In genomic region chr12:36380806-36381205, GRCm38 (mm10) we compare ENCODE assay signal across 8 mouse cellular contexts. TPM values are rescaled to one million over a fixed set of nuclear protein-coding genes. Genes with fewer than 3 reads are reported as not detected.
DNase-seq lines count a peak whose midpoint lies in the region; ATAC-seq and TF ChIP-seq lines count a peak whose summit lies in the region.

No protein-coding gene starts in this region.

- H3K79me2 ChIP-seq in MEL (ENCODE audit: control insufficient read depth, insufficient read depth, low read length, poor library complexity) = peaks cover 5% of the 10 kb centered on the region; the same call in 1 of the 2 replicates

- WGBS in forebrain, embryonic 14.5 days = 62% methylated on average over 5 of the region's 5 CpGs
- WGBS in forebrain, embryonic 16.5 days = 63% methylated on average over 5 of the region's 5 CpGs
- WGBS in liver, embryonic 13.5 days (ENCODE audit: insufficient replicate concordance) = 65% methylated on average over 5 of the region's 5 CpGs

- no peaks in the 10 kb centered on the region for H3K36me3 ChIP-seq in forebrain, embryonic 14.5 days (ENCODE audit: control insufficient read depth, insufficient read depth, low read length)
- H3K36me3 ChIP-seq in forebrain, embryonic 16.5 days (ENCODE audit: control insufficient read depth, insufficient read depth) = no peaks in the 10 kb centered on the region
- peaks cover 0 to 4% of the 10 kb centered on the region in 2 experiments; a peak in 2 of 4 replicates for H3K36me3 ChIP-seq in MEL (ENCODE audit: control insufficient read depth in 1 of 2, insufficient read depth in 2 of 2, low read length in 2 of 2)
- no peaks in the 10 kb centered on the region for H3K36me3 ChIP-seq in liver, embryonic 13.5 days

- ATAC-seq in forebrain, embryonic 14.5 days = no peak
- ATAC-seq in forebrain, embryonic 16.5 days = no peak
- peak; percentile 18; the same call in 1 of the 2 replicates for ATAC-seq in granulocyte monocyte progenitor cell, adult 5-6 weeks (replicated peaks; ENCODE audit: poor library complexity, severe bottlenecking)
- no peak for ATAC-seq in liver, embryonic 13.5 days (ENCODE audit: low read depth)

- H3K4me2 ChIP-seq in forebrain, embryonic 14.5 days (ENCODE audit: low read length) = peak overlapping the region; percentile 75
- no peak overlapping the region for H3K4me2 ChIP-seq in forebrain, embryonic 16.5 days (ENCODE audit: low read length)
- peak overlapping the region; percentile 86 for H3K4me2 ChIP-seq in liver, embryonic 13.5 days

- peaks cover 8% of the 10 kb centered on the region for H3K4me1 ChIP-seq in forebrain, embryonic 14.5 days (ENCODE audit: control insufficient read depth, insufficient read depth, low read length)
- peaks cover 12% of the 10 kb centered on the region for H3K4me1 ChIP-seq in forebrain, embryonic 16.5 days (replicated peaks; ENCODE audit: control insufficient read depth, insufficient read depth, low read length)
- peaks cover 3 to 4% of the 10 kb centered on the region in 2 experiments for H3K4me1 ChIP-seq in MEL (ENCODE audit: control insufficient read depth in 1 of 2, insufficient read depth in 2 of 2, low read length in 2 of 2)
- H3K4me1 ChIP-seq in liver, embryonic 13.5 days (replicated peaks) = peaks cover 15% of the 10 kb centered on the region

- TF ChIP-seq EP300 in MEL (IDR thresholded peaks at IDR 0.05; ENCODE audit: low read depth in 1 of 2, low read length in 2 of 2) = no peak

- no peak for TF ChIP-seq CTCF in MEL (IDR thresholded peaks at IDR 0.05 in 2 of 3, conservative IDR thresholded peaks at IDR 0.05 in 1 of 3; ENCODE audit: control insufficient read depth in 1 of 3, insufficient read depth in 1 of 3, low read depth in 2 of 3, low read length in 3 of 3, poor library complexity in 1 of 3, severe bottlenecking in 1 of 3)

- no peak for TF ChIP-seq POLR2A in MEL (IDR thresholded peaks at IDR 0.05; ENCODE audit: control insufficient read depth in 1 of 2, insufficient read depth in 1 of 2, low read depth in 1 of 2, low read length in 2 of 2, poor library complexity in 1 of 2)

- H3K4me3 ChIP-seq in forebrain, embryonic 14.5 days (ENCODE audit: low read depth, low read length) = no peak overlapping the region
- H3K4me3 ChIP-seq in forebrain, embryonic 16.5 days (replicated peaks; ENCODE audit: low read length) = no peak overlapping the region
- peak overlapping the region; percentile 93 to 96; a peak in 3 of 4 replicates for H3K4me3 ChIP-seq in MEL (ENCODE audit: control insufficient read depth in 1 of 2, insufficient read depth in 1 of 2, low read depth in 2 of 2, low read length in 2 of 2)
- no peak overlapping the region for H3K4me3 ChIP-seq in liver, embryonic 13.5 days (replicated peaks)

- H3K27ac ChIP-seq in forebrain, embryonic 14.5 days (ENCODE audit: low read depth, low read length) = no peak overlapping the region
- H3K27ac ChIP-seq in forebrain, embryonic 16.5 days (ENCODE audit: low read length) = no peak overlapping the region
- no peak overlapping the region for H3K27ac ChIP-seq in MEL (ENCODE audit: control insufficient read depth, low read depth, low read length)
- no peak overlapping the region for H3K27ac ChIP-seq in liver, embryonic 13.5 days

- no peaks in the 10 kb centered on the region for H3K9me3 ChIP-seq in forebrain, embryonic 14.5 days (replicated peaks; ENCODE audit: control insufficient read depth, low read length)
- no peaks in the 10 kb centered on the region for H3K9me3 ChIP-seq in forebrain, embryonic 16.5 days (ENCODE audit: control insufficient read depth, low read length)
- no peaks in the 10 kb centered on the region for H3K9me3 ChIP-seq in MEL (replicated peaks; ENCODE audit: insufficient read depth, low read length)
- no peaks in the 10 kb centered on the region for H3K9me3 ChIP-seq in liver, embryonic 13.5 days (replicated peaks)

- H3K27me3 ChIP-seq in forebrain, embryonic 14.5 days (replicated peaks; ENCODE audit: control insufficient read depth, insufficient read depth, low read length) = no peaks in the 10 kb centered on the region
- H3K27me3 ChIP-seq in forebrain, embryonic 16.5 days (replicated peaks; ENCODE audit: control insufficient read depth, insufficient read depth, low read length) = no peaks in the 10 kb centered on the region
- no peaks in the 10 kb centered on the region for H3K27me3 ChIP-seq in MEL (ENCODE audit: control insufficient read depth in 1 of 2, insufficient read depth in 2 of 2, low read length in 2 of 2)
- H3K27me3 ChIP-seq in liver, embryonic 13.5 days = no peaks in the 10 kb centered on the region

- DNase-seq in forebrain, embryonic 14.5 days (ENCODE audit: low spot score) = peak; percentile 3
- DNase-seq in MEL (ENCODE audit: low read depth, low spot score) = no peak
- no peak for DNase-seq in liver, embryonic 13.5 days
- DNase-seq in right cerebral cortex, postnatal 14 days = no peak
- no peak for DNase-seq in testis, postnatal 14 days (ENCODE audit: low spot score)
- no peak for DNase-seq in urinary bladder, postnatal 10 days (ENCODE audit: low spot score)

- no peak for TF ChIP-seq RAD21 in MEL (IDR thresholded peaks at IDR 0.05; ENCODE audit: low read depth, low read length)

- H3K9ac ChIP-seq in forebrain, embryonic 14.5 days (ENCODE audit: low read length) = no peak overlapping the region
- H3K9ac ChIP-seq in forebrain, embryonic 16.5 days (replicated peaks; ENCODE audit: low read depth, low read length) = no peak overlapping the region; the same call in 1 of the 2 replicates
- peak overlapping the region; percentile 98 for H3K9ac ChIP-seq in MEL (ENCODE audit: control insufficient read depth, low read depth, low read length, poor library complexity, severe bottlenecking)
- H3K9ac ChIP-seq in liver, embryonic 13.5 days = no peak overlapping the region

TF ChIP-seq in MEL, 35 proteins besides CTCF, POLR2A, EP300 and RAD21:
- TF ChIP-seq USF1 (IDR thresholded peaks at IDR 0.05; ENCODE audit: low read depth, low read length) (no peak), ELF1 (IDR thresholded peaks at IDR 0.05; ENCODE audit: low read depth, low read length) (no peak), ZNF384 (IDR thresholded peaks at IDR 0.05; ENCODE audit: low read depth, low read length) (peak; percentile 65), POLR2AphosphoS2 (IDR thresholded peaks at IDR 0.05; ENCODE audit: low read length) (no peak)
TF ChIP-seq in MEL: peak in this region for 1.

RNA-seq across cellular contexts. Expression of gene Ispd, which starts 0.4 kb away (rescaled TPM):
- polyA plus RNA-seq in forebrain, embryonic 14.5 days (2014; fragmentation: Nextera tagmentation; extraction: Ambion mirVana) = 7.2 and 7.5 TPM in 2 replicates
- polyA plus RNA-seq in forebrain, embryonic 16.5 days (2015; fragmentation: Nextera tagmentation; extraction: Ambion mirVana) = 7.0 and 7.5 TPM in 2 replicates
- 2.6 and 2.8 TPM in 2 replicates for total RNA-seq in MEL (2012; rRNA removed)
- polyA plus RNA-seq in MEL (2012; ENCODE audit: insufficient read depth in 1 of 2, insufficient read length in 2 of 2, low read depth in 1 of 2, low replicate concordance in 2 of 2, missing spikeins in 1 of 2) = 10 to 100 TPM in 1 of 2 experiments, 1 to 10 TPM in 1; 2.4 to 54.1 TPM
- 1.1 and 2.3 TPM in 2 replicates for total RNA-seq in granulocyte monocyte progenitor cell, adult 5-6 weeks (2014; fragmentation: Nextera tagmentation)
- total RNA-seq in granulocyte monocyte progenitor cell, adult 5-6 weeks (2017) = 2.6 and 3.1 TPM in 2 replicates
- polyA plus RNA-seq in liver, embryonic 13.5 days (2015; fragmentation: Nextera tagmentation; extraction: Ambion mirVana) = 2.0 and 2.4 TPM in 2 replicates

RNA-seq across cellular contexts. Expression of gene D630036H23Rik, which starts 1.2 kb away (rescaled TPM):
- polyA plus RNA-seq in forebrain, embryonic 14.5 days (2014; fragmentation: Nextera tagmentation; extraction: Ambion mirVana) = 2.1 and 3.5 TPM in 2 replicates
- 1.7 and 3.0 TPM in 2 replicates for polyA plus RNA-seq in forebrain, embryonic 16.5 days (2015; fragmentation: Nextera tagmentation; extraction: Ambion mirVana)
- total RNA-seq in MEL (2012; rRNA removed) = 0.16 and 1.0 TPM in 2 replicates
- polyA plus RNA-seq in MEL (2012; ENCODE audit: insufficient read depth in 1 of 2, insufficient read length in 2 of 2, low read depth in 1 of 2, low replicate concordance in 2 of 2, missing spikeins in 1 of 2) = under 1 TPM in 1 of 2 experiments, not detected in 1; 0.42 TPM
- not detected in 2 replicates for total RNA-seq in granulocyte monocyte progenitor cell, adult 5-6 weeks (2014; fragmentation: Nextera tagmentation)
- total RNA-seq in granulocyte monocyte progenitor cell, adult 5-6 weeks (2017) = 1.6 TPM in 1 of 2 replicates, not detected in the other
- 0.24 and 0.35 TPM in 2 replicates for polyA plus RNA-seq in liver, embryonic 13.5 days (2015; fragmentation: Nextera tagmentation; extraction: Ambion mirVana)

Comparison
In these comparisons a context has a peak if more than half of its experiments do, and no peak if none do; other contexts are left out.
1. H3K4me3 ChIP-seq: peak in MEL (2 of 2); none in forebrain, embryonic 14.5 days (single experiment), forebrain, embryonic 16.5 days (single experiment) and liver, embryonic 13.5 days (single experiment).